Mouse (Mus musculus): ENCODE data around the gene Plekhg6. TPM values are rescaled to one million over a fixed set of nuclear protein-coding genes. Genes with fewer than 3 reads are reported as not detected.

The Plekhg6 gene
- polyA plus RNA-seq, 1 experiment from 2014 or later: 1.1 TPM

GRCm38 (mm10) chr6:125361467-125362291 is 18.9 kb downstream of the Plekhg6 start:
- peaks cover 24% of the 10 kb centered on the region for H3K4me1 ChIP-seq
- H3K27ac ChIP-seq: no peak overlapping the region
- H3K27me3 ChIP-seq: peaks cover 22% of the 10 kb centered on the region
- H3K4me3 ChIP-seq: no peak overlapping the region
- H3K36me3 ChIP-seq: peaks cover 61% of the 10 kb centered on the region
- no peaks in the 10 kb centered on the region for H3K9me3 ChIP-seq
- WGBS: 36% methylated on average over 38 of the region's 38 CpGs
- H3K9ac ChIP-seq: no peak overlapping the region
- no peak overlapping the region for H3K4me2 ChIP-seq
- no peak for ATAC-seq (ENCODE audit: insufficient number of reproducible peaks, insufficient read depth, low FRiP score, low TSS enrichment, low read depth)

GRCm38 (mm10) chr6:125360846-125361245 is 19.7 kb downstream of the Plekhg6 start:
- Histone ChIP-seq H3K27ac (no peak overlapping the region), H3K27me3 (peaks cover 22% of the 10 kb centered on the region), H3K36me3 (peaks cover 61% of the 10 kb centered on the region), H3K9me3 (no peaks in the 10 kb centered on the region), H3K4me3 (no peak overlapping the region), H3K4me1 (peaks cover 31% of the 10 kb centered on the region), H3K4me2 (no peak overlapping the region), H3K9ac (no peak overlapping the region)
- no peak for ATAC-seq (ENCODE audit: insufficient number of reproducible peaks, insufficient read depth, low FRiP score, low TSS enrichment, low read depth)
- WGBS: 66% methylated on average over 9 of the region's 9 CpGs

- 50% methylated on average over 9 of the region's 9 CpGs for WGBS
- Histone ChIP-seq H3K4me2 (no peak overlapping the region), H3K27ac (no peak overlapping the region), H3K36me3 (peaks cover 61% of the 10 kb centered on the region), H3K4me3 (no peak overlapping the region), H3K9ac (no peak overlapping the region), H3K27me3 (peaks cover 22% of the 10 kb centered on the region), H3K4me1 (peaks cover 40% of the 10 kb centered on the region), H3K9me3 (no peaks in the 10 kb centered on the region)
- no peak for ATAC-seq (ENCODE audit: insufficient number of reproducible peaks, insufficient read depth, low FRiP score, low TSS enrichment, low read depth)
These were observed 20.6 kb downstream of the Plekhg6 start for GRCm38 (mm10) chr6:125359999-125360398.

DNA sequence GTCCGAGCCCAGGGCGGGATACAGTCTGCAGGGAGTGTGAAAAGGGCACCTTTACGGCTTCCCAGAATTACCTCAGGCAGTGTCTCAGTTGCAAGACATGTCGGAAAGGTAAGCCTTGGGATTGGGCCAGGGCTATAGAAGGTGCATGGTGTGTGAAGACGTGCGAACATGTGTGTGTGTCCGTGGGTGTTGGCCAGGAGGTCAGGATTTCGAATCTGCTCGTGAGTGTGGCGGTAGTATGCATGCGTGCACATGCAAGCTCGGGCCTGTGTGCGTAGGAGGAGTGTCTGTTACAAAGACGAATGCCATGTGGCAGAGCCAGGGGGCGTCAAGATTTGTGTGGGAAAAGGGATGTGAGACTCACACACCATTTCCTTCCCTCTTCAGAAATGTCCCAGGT is 23.3 kb downstream of the Plekhg6 start:
- Histone ChIP-seq H3K4me1 (peaks cover 45% of the 10 kb centered on the region), H3K4me3 (no peak overlapping the region), H3K9ac (0 out of 2 replicates have a peak overlapping the region, but pooled peaks have one; percentile 16), H3K36me3 (peaks cover 54% of the 10 kb centered on the region), H3K4me2 (no peak overlapping the region), H3K27me3 (peaks cover 2% of the 10 kb centered on the region; the same call in 1 of the 2 replicates), H3K9me3 (no peaks in the 10 kb centered on the region), H3K27ac (no peak overlapping the region)
- 82% methylated on average over 15 of the region's 15 CpGs for WGBS
- no peak for ATAC-seq (ENCODE audit: insufficient number of reproducible peaks, insufficient read depth, low FRiP score, low TSS enrichment, low read depth)

DNA sequence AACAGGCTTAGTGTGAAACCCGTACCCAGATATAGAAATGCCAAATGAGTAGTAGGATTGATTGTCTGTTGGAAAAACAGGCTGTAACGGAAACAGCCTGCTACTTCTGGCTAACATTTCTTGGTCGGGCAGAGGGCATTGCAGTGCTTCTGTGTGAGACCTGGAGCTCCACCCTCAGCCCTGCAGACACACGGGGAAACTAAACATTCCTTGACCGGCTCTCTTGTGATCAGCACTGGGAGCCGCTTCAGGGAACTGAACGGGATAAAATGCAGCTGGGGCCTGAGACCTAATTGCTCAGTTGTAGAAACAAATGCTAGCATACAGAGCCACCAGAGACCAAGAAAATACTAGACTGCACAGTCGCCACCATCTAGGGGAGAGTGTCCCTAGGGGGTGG is 24.3 kb downstream of the Plekhg6 start:
- peaks cover 43% of the 10 kb centered on the region for H3K36me3 ChIP-seq
- ATAC-seq (ENCODE audit: insufficient number of reproducible peaks, insufficient read depth, low FRiP score, low TSS enrichment, low read depth): no peak
- H3K4me3 ChIP-seq: no peak overlapping the region
- H3K27ac ChIP-seq: no peak overlapping the region
- no peaks in the 10 kb centered on the region for H3K9me3 ChIP-seq
- H3K4me2 ChIP-seq: no peak overlapping the region
- peaks cover 52% of the 10 kb centered on the region for H3K4me1 ChIP-seq
- no peak overlapping the region for H3K9ac ChIP-seq
- WGBS: 28% methylated on average over 8 of the region's 8 CpGs
- H3K27me3 ChIP-seq: no peaks in the 10 kb centered on the region

DNA sequence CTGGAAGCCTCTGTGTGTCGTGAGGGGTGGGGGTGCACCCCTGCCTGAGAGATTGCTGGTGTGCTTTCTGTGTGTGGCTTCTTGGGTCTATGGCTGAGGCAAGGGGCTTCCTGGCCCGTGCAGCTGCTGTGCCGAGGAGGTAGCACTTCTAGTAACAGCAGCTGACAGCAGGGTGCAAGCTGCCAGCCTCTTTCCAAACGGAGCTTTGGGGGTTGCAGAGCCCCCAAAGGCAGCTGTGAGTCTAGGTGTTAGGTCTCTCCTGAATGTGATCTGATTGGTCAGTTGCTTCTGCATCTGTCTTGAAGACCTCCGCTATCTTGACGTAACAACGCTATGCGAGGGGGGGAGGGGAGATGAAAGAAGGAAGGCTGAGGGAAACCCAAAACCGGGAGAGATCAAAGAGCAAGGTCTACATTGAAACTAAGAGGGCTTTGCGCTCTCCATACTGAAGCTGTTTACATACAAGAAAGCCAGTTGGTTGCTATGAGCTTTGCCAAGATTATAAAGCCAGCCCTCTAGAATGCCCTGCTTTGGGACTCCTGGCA is 25.3 kb downstream of the Plekhg6 start:
- Histone ChIP-seq H3K4me3 (peak overlapping the region; percentile 18), H3K4me2 (peak overlapping the region; percentile 45), H3K9ac (peak overlapping the region; percentile 59; the same call in 1 of the 2 replicates), H3K27ac (peak overlapping the region; percentile 64; the same call in 1 of the 2 replicates), H3K4me1 (peaks cover 59% of the 10 kb centered on the region), H3K9me3 (no peaks in the 10 kb centered on the region), H3K27me3 (no peaks in the 10 kb centered on the region), H3K36me3 (peaks cover 33% of the 10 kb centered on the region)
- WGBS: 3% methylated on average over 10 of the region's 10 CpGs
- no peak for ATAC-seq (ENCODE audit: insufficient number of reproducible peaks, insufficient read depth, low FRiP score, low TSS enrichment, low read depth)

GRCm38 (mm10) chr6:125354352-125355151 is 26.0 kb downstream of the Plekhg6 start:
- Histone ChIP-seq H3K27me3 (no peaks in the 10 kb centered on the region), H3K9me3 (no peaks in the 10 kb centered on the region), H3K36me3 (peaks cover 26% of the 10 kb centered on the region), H3K4me2 (peak overlapping the region; percentile 45), H3K9ac (0 out of 2 replicates have a peak overlapping the region, but pooled peaks have one; percentile 59), H3K4me1 (peaks cover 59% of the 10 kb centered on the region), H3K27ac (peak overlapping the region; percentile 64; the same call in 1 of the 2 replicates), H3K4me3 (peak overlapping the region; percentile 18)
- 11% methylated on average over 14 of the region's 14 CpGs for WGBS
- ATAC-seq (ENCODE audit: insufficient number of reproducible peaks, insufficient read depth, low FRiP score, low TSS enrichment, low read depth): no peak

DNA sequence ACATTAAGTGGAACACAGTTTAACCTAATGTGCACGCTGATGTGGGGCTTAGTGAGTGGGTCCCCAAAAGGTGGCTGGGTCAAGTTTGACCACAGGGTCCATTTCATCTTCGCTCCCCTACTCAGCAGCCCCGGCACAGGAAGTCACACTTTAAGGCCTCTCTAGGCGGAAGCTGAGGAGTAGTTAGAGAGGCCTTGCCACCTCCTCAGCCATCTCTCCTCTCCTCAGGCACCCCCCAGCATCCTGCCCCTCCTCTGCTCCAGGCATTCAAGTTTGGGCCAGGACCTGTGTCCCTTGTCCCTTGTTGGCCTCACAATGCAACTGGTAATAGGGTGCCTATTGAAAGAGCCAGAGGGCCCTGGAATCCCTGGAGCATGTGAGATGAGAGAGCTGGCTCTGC is 26.9 kb downstream of the Plekhg6 start:
- H3K4me1 ChIP-seq: peaks cover 65% of the 10 kb centered on the region
- peak overlapping the region; percentile 28; the same call in 1 of the 2 replicates for H3K27ac ChIP-seq
- no peak for ATAC-seq (ENCODE audit: insufficient number of reproducible peaks, insufficient read depth, low FRiP score, low TSS enrichment, low read depth)
- no peak overlapping the region for H3K4me3 ChIP-seq
- H3K36me3 ChIP-seq: peaks cover 17% of the 10 kb centered on the region
- H3K27me3 ChIP-seq: no peaks in the 10 kb centered on the region
- WGBS: 88% methylated on average over 4 of the region's 4 CpGs
- peak overlapping the region; percentile 45; the same call in 1 of the 2 replicates for H3K4me2 ChIP-seq
- no peak overlapping the region for H3K9ac ChIP-seq
- H3K9me3 ChIP-seq: no peaks in the 10 kb centered on the region

- H3K9me3 ChIP-seq: no peaks in the 10 kb centered on the region
- H3K9ac ChIP-seq: no peak overlapping the region
- no peak overlapping the region for H3K27ac ChIP-seq
- H3K36me3 ChIP-seq: peaks cover 13% of the 10 kb centered on the region
- peaks cover 69% of the 10 kb centered on the region for H3K4me1 ChIP-seq
- no peak overlapping the region for H3K4me2 ChIP-seq
- no peak overlapping the region for H3K4me3 ChIP-seq
- no peaks in the 10 kb centered on the region for H3K27me3 ChIP-seq
- 79% methylated on average over 11 of the region's 11 CpGs for WGBS
- no peak for ATAC-seq (ENCODE audit: insufficient number of reproducible peaks, insufficient read depth, low FRiP score, low TSS enrichment, low read depth)
These were observed 27.4 kb downstream of the Plekhg6 start for GRCm38 (mm10) chr6:125353221-125353620.

- H3K27ac ChIP-seq: no peak overlapping the region
- H3K4me1 ChIP-seq: peaks cover 69% of the 10 kb centered on the region
- no peak for ATAC-seq (ENCODE audit: insufficient number of reproducible peaks, insufficient read depth, low FRiP score, low TSS enrichment, low read depth)
- no peak overlapping the region for H3K4me3 ChIP-seq
- H3K9me3 ChIP-seq: no peaks in the 10 kb centered on the region
- no peak overlapping the region for H3K9ac ChIP-seq
- H3K36me3 ChIP-seq: peaks cover 9% of the 10 kb centered on the region
- no peak overlapping the region for H3K4me2 ChIP-seq
- no peaks in the 10 kb centered on the region for H3K27me3 ChIP-seq
- 49% methylated on average over 4 of the region's 4 CpGs for whole genome bisulfite sequencing
These were observed 27.8 kb downstream of the Plekhg6 start for GRCm38 (mm10) chr6:125352811-125353210.

DNA sequence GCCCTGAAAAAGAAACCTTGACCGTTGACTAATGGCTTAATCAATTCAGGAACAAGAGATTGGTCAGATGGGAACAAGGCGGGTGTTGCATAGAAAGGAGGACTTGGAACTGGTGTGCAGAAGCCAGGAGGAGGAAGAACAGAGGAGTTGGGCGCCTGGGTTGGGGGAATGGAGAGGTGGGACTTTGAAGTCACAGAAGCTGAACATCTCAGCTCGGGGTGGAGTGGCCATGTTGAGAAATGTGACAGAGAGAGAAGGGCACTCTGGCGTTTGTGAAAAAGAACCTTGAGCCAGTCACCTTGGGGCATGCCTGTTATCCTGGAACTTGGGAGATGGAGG is 28.6 kb downstream of the Plekhg6 start:
- H3K9ac ChIP-seq: peak overlapping the region; percentile 46; the same call in 1 of the 2 replicates
- no peaks in the 10 kb centered on the region for H3K9me3 ChIP-seq
- peak overlapping the region; percentile 90 for H3K4me2 ChIP-seq
- H3K27me3 ChIP-seq: no peaks in the 10 kb centered on the region
- peaks cover 69% of the 10 kb centered on the region for H3K4me1 ChIP-seq
- peaks cover under 1% of the 10 kb centered on the region for H3K36me3 ChIP-seq
- ATAC-seq (ENCODE audit: insufficient number of reproducible peaks, insufficient read depth, low FRiP score, low TSS enrichment, low read depth): no peak
- 68% methylated on average over 5 of the region's 5 CpGs for WGBS
- no peak overlapping the region for H3K27ac ChIP-seq
- H3K4me3 ChIP-seq: no peak overlapping the region
